Mouse (Mus musculus): Measurements from ENCODE around the gene Wdfy1. TPM values are rescaled to one million over a fixed set of nuclear protein-coding genes. Genes with fewer than 3 reads are reported as not detected.

Gene Wdfy1
- 4.0 and 5.8 TPM in 2 replicates for polyA plus RNA-seq (2012; ENCODE audit: insufficient read depth, insufficient read length, missing spikeins)

DNA sequence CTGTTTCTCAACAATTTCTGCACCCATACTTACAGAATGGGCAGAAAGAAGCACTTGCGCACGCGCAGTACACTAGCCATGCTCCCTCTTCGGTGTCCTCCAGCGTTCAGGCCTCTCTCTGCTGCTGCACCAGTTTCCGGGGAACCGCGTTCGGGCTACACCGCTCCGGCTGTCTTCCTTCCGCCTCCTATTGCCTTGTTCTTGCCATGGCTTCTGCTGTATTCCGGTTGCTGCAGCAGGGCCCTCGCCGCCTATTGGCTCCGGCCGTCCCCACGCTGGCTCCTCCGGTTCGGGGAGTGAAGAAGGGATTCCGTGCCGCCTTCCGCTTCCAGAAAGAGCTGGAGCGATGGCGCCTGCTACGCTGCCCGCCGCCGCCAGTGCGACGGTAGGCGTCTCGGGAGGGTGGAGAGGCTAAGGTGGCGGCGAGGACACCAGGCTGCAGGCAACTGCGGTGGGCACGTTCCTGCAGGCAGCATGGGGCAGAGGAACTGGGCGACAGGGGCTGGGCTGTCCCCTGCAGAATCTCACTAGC, at the start of gene Wdfy1, which contains the start of gene Mrpl44:
TSS of gene Wdfy1 (minus strand) at position 217 of the 532 bp plus-strand sequence.
TSS of gene Mrpl44 (plus strand) at position 92 of the 532 bp plus-strand sequence.
- Histone ChIP-seq H3K4me1 (ENCODE audit: control insufficient read depth, insufficient read depth, insufficient read length, low read length) (no peaks in the 10 kb centered on the region; the same call in 1 of the 2 replicates), H3K27ac (replicated peaks; ENCODE audit: low read depth, low read length) (peak within 1 kb of the TSS; percentile 47)

GRCm38 (mm10) chr1:79823951-79824633, 48.1 kb upstream of the Wdfy1 start:
- Histone ChIP-seq H3K27ac (replicated peaks; ENCODE audit: low read depth, low read length) (peak overlapping the region; percentile 72), H3K4me3 (ENCODE audit: insufficient read depth, low read depth, low read length) (peak overlapping the region; percentile 50), H3K4me1 (ENCODE audit: control insufficient read depth, insufficient read depth, insufficient read length, low read length) (0 out of 2 replicates have a peak, but pooled peaks cover 5% of the 10 kb centered on the region)

More for the DNA sequence above, at the start of gene Wdfy1, which contains the start of gene Mrpl44:
- H3K4me3 ChIP-seq (ENCODE audit: insufficient read depth, low read depth, low read length), result peak within 1 kb of the TSS; percentile 86

DNA sequence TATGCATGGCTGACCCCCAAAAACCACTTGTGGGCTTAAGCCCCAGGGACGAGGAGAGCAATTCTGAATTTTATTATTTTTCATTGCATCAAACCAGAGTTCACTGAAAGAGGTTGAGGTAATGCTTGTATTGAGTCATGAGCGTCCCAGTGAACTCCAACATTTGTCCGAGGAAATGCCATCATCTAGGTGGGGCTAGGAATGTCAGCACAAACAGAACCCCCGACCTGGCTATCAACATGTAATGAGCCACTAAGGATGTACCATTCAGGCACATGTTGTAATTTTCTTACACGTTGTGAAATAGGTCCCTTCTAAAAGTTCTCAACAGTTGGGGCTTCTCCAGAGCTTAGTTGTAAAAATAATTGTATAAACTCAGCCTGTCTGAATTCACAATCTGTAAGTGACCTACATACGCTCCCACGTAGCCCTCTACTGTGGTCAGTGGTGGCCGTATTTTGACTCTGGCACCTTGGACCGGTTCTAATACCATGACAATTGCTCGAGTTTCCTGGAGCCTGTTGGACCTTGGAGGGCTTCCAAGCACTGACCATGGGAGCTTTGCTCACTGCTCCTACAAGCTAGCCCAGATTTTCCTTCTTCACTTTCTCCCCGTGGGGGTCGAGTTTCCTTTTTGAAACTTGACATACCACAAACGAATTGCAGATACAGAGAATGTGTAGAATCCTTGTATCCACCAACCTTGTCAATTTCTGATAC, 47.0 kb upstream of the Wdfy1 start:
- peak overlapping the region; percentile 51; the same call in 1 of the 2 replicates for H3K27ac ChIP-seq (replicated peaks; ENCODE audit: low read depth, low read length)
- H3K4me1 ChIP-seq (ENCODE audit: control insufficient read depth, insufficient read depth, insufficient read length, low read length), result 0 out of 2 replicates have a peak, but pooled peaks cover 5% of the 10 kb centered on the region
- H3K4me3 ChIP-seq (ENCODE audit: insufficient read depth, low read depth, low read length), result peak overlapping the region; percentile 17; the same call in 1 of the 2 replicates

DNA sequence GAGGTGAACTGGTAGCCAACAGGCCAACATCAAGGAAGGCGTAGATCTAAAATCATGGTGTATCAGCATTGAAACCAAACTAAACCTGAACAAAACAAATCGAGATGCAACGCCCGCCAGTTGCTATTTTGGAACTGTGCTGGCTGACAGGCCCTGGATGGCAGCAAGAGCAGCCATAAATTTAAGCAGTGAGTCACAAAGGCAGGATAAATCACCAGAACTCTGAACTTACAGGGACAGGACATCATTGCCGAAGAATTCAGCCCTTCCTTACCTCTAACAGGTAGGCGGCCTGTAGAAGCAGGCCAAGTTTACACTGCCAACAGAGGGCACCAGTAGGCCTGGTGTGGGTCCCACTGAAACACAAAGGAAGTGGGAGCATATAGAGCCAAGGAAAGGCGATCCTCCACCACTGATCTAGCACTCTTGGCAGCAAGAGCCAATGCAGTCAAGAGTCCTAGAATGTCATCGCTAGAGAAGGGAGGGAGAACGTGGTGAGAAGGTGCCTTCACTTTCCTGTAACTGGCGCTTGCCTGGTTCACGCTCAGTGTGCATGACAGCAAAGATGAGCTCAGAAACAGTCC, 43.4 kb upstream of the Wdfy1 start:
- H3K27ac ChIP-seq (replicated peaks; ENCODE audit: low read depth, low read length), result no peak overlapping the region
- no peak overlapping the region for H3K4me3 ChIP-seq (ENCODE audit: insufficient read depth, low read depth, low read length)
- H3K4me1 ChIP-seq (ENCODE audit: control insufficient read depth, insufficient read depth, insufficient read length, low read length), result 0 out of 2 replicates have a peak, but pooled peaks cover 5% of the 10 kb centered on the region

DNA sequence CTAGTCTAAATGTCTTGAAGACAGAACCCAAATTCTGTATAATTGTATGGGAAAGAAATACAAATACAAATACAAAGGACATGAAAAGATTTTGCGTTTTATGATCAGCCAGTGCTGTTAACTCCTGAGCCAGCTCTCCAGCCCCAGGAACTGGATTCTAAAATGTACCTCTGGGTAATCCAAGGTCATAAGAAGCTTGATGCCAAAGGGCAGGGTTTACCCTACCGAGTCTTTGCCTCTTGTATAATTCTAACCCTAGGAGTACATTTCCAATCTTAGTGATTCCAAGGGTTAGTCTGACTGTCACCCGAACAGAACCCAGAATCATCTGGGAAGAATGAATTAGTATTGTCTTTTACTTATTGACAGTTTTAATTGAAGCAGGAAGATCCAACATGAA, 39.5 kb upstream of the Wdfy1 start:
- Histone ChIP-seq H3K4me1 (ENCODE audit: control insufficient read depth, insufficient read depth, insufficient read length, low read length) (no peaks in the 10 kb centered on the region), H3K4me3 (ENCODE audit: insufficient read depth, low read depth, low read length) (no peak overlapping the region), H3K27ac (replicated peaks; ENCODE audit: low read depth, low read length) (no peak overlapping the region)

DNA sequence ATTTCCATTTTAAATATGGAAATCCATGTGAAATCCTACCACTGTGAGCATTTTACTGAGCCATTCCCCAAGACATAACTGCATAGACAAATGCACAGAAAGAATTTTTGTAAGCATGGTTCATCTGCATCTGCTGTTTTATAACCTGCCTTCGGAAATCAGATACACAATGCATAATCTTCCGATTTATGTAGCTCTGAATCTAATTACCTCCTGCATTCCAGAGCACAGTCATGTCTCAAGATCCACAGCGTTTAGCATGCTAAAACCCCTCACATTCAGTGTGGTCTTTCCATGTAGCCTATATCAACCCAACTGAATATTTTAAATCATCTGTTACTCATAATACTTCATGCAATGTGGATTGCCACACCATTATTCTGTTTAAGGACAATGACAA, 33.5 kb upstream of the Wdfy1 start:
- Histone ChIP-seq H3K4me3 (ENCODE audit: insufficient read depth, low read depth, low read length) (no peak overlapping the region), H3K27ac (replicated peaks; ENCODE audit: low read depth, low read length) (no peak overlapping the region), H3K4me1 (ENCODE audit: control insufficient read depth, insufficient read depth, insufficient read length, low read length) (no peaks in the 10 kb centered on the region)

- H3K4me3 ChIP-seq (ENCODE audit: insufficient read depth, low read depth, low read length), result no peak overlapping the region
- no peaks in the 10 kb centered on the region for H3K4me1 ChIP-seq (ENCODE audit: control insufficient read depth, insufficient read depth, insufficient read length, low read length)
Observed at GRCm38 (mm10) chr1:79806865-79807264, 30.9 kb upstream of the Wdfy1 start.

GRCm38 (mm10) chr1:79803614-79804013, 27.7 kb upstream of the Wdfy1 start:
- Histone ChIP-seq H3K4me3 (ENCODE audit: insufficient read depth, low read depth, low read length) (no peak overlapping the region), H3K4me1 (ENCODE audit: control insufficient read depth, insufficient read depth, insufficient read length, low read length) (no peaks in the 10 kb centered on the region), H3K27ac (replicated peaks; ENCODE audit: low read depth, low read length) (no peak overlapping the region)

More at GRCm38 (mm10) chr1:79806865-79807264, 30.9 kb upstream of the Wdfy1 start:
- H3K27ac ChIP-seq (replicated peaks; ENCODE audit: low read depth, low read length), result no peak overlapping the region

- Histone ChIP-seq H3K4me1 (ENCODE audit: control insufficient read depth, insufficient read depth, insufficient read length, low read length) (no peaks in the 10 kb centered on the region), H3K27ac (replicated peaks; ENCODE audit: low read depth, low read length) (no peak overlapping the region), H3K4me3 (ENCODE audit: insufficient read depth, low read depth, low read length) (no peak overlapping the region)
Observed at GRCm38 (mm10) chr1:79802858-79803427, 27.0 kb upstream of the Wdfy1 start.

DNA sequence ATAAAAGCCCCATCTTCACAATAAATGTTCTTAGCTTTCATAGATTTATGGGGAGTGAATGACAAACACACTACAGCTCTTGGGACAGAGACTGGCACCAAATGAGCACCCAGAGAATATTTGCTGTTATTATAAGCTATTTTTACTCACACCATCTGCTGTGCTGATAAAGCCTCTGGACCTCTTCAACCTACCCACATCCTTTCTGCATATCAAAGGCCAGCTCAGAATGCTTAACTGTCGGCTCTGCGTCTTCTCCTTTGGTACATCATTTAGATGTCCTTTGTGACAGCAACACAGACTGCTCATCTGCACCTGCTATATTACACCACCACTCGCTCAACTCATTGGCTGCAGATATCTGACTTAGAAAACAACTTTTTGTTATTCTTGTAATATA, 21.1 kb upstream of the Wdfy1 start:
- Histone ChIP-seq H3K27ac (replicated peaks; ENCODE audit: low read depth, low read length) (no peak overlapping the region), H3K4me1 (ENCODE audit: control insufficient read depth, insufficient read depth, insufficient read length, low read length) (no peaks in the 10 kb centered on the region), H3K4me3 (ENCODE audit: insufficient read depth, low read depth, low read length) (no peak overlapping the region)

DNA sequence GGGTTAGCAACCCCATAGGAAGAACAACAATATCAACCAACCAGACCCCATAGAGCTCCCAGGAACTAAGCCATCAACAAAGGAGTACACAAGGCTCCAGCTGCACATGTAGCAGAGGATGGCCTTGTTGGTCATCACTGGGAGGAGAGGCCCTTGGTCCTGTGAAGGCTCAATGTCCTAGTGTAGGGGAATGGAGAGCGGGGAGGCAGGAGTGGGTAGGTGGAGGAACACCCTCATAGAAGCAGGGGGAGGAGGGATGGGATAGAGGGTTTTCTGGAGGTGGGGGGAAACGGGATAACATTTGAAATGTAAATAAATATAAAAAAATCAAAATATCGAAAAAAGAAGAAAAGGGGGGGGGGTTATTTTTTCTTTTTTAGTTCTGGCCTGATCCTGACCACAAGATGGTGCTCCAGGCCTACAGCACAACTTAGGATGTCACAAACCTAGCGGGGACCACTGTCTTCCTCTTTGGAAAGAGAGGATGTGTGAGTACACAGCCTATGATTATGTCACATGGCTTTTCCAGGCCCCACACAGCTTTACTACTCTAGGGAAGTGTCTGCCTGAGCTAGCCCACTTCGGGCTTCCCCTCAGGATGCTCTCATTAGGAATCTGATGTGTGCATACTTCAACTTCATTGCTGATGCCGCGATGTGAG, 10.5 kb upstream of the Wdfy1 start:
- Histone ChIP-seq H3K4me1 (ENCODE audit: control insufficient read depth, insufficient read depth, insufficient read length, low read length) (no peaks in the 10 kb centered on the region), H3K27ac (replicated peaks; ENCODE audit: low read depth, low read length) (no peak overlapping the region), H3K4me3 (ENCODE audit: insufficient read depth, low read depth, low read length) (no peak overlapping the region)

GRCm38 (mm10) chr1:79782433-79782832, 6.5 kb upstream of the Wdfy1 start:
- Histone ChIP-seq H3K4me3 (ENCODE audit: insufficient read depth, low read depth, low read length) (no peak overlapping the region), H3K27ac (replicated peaks; ENCODE audit: low read depth, low read length) (no peak overlapping the region)

DNA sequence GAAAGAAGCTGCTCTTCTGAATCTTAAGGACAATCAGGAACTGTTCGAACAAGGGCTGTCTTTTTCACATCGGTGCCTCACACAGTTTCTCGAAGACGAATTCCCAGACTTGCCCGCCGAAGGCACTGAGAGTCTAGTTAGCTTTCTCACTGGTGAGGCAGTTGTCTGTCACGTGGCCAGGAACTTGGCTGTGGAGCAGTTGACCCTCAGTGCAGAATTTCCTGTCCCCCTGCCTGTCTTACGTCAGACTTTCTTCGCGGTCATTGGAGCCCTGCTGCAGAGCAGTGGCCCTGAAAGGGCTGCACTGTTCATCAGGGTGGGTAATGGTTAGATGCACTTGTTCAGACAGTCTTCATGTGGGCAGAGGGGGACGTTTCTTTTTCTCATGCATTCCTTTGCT, 2.1 kb upstream of the Wdfy1 start:
- Histone ChIP-seq H3K27ac (replicated peaks; ENCODE audit: low read depth, low read length) (no peak overlapping the region), H3K4me1 (ENCODE audit: control insufficient read depth, insufficient read depth, insufficient read length, low read length) (no peaks in the 10 kb centered on the region; the same call in 1 of the 2 replicates), H3K4me3 (ENCODE audit: insufficient read depth, low read depth, low read length) (no peak overlapping the region)

More at GRCm38 (mm10) chr1:79782433-79782832, 6.5 kb upstream of the Wdfy1 start:
- no peaks in the 10 kb centered on the region for H3K4me1 ChIP-seq (ENCODE audit: control insufficient read depth, insufficient read depth, insufficient read length, low read length)

DNA sequence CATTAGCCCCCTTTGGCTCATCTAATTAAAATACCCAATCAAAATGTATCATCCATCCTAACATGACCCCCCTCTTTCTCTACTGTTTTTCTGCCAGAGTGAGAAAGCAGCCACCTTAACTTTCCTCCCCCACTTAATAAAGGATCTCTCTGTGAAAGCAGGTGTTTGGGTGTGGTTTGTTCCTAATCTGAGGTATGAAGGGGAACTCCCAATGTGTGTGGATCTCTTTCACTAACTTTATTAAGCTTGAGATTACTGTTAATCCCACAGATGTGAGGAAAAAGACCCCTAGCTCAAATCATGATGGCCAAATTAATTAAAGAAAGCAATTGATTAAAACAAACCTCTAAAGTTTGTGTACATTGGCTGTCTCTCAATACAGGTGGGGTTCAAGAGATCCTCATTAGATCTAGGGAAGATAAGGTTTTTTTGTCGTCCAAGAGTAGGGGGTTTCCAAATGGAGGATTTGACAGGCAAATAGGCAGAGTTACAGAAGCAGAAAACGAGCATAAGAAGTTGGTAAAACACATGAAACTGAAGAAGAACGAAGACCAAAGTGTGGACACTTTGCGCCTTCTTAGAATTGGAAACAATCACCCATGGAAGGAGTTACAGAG, 1.7 kb downstream of the Wdfy1 start:
- H3K27ac ChIP-seq (replicated peaks; ENCODE audit: low read depth, low read length), result no peak overlapping the region
- no peak overlapping the region for H3K4me3 ChIP-seq (ENCODE audit: insufficient read depth, low read depth, low read length)
- no peaks in the 10 kb centered on the region; the same call in 1 of the 2 replicates for H3K4me1 ChIP-seq (ENCODE audit: control insufficient read depth, insufficient read depth, insufficient read length, low read length)
